Mouse (Mus musculus) adrenal gland, postnatal 10 days (tissue): ENCODE results near the gene Gm20721. TPM values are rescaled to one million over a fixed set of nuclear protein-coding genes. Genes with fewer than 3 reads are reported as not detected.

Experiments used
- DNase-seq: peaks from one replicate; pipeline ENCODE4 v3.0.0; 2021; ENCODE audit warnings: mixed read lengths
- long read RNA-seq, 2 experiments: library from polyadenylated mRNA; stranded (forward); transcript quantifications; one replicate each; pipeline ENCODE4 v2.0.0; 2021
- total RNA-seq, 2 experiments: library from RNA; stranded (reverse); gene quantifications; 2 replicates each; pipeline ENCODE4 v1.2.3; 2021

The Gm20721 gene
- 1 to 10 TPM; 6.2 to 6.8 TPM for total RNA-seq
- long read RNA-seq, experiment 1, partial matches to known transcripts: 2 of 19 reads
- long read RNA-seq, experiment 1, other reads (novel, unspliced or antisense): 17 of 19 reads
- long read RNA-seq, experiment 2, partial matches to known transcripts: 0 of 9 reads
- long read RNA-seq, experiment 2, other reads (novel, unspliced or antisense): 9 of 9 reads

GRCm38 (mm10) chr2:174346612-174346998 lies at the start of gene Gm20721:
Gene Gm20721, minus strand, starts transcription at chr2:174346712.
- DNase-seq: peak; percentile 18

GRCm38 (mm10) chr2:174393383-174393782 lies 46.9 kb upstream of the Gm20721 start:
- DNase-seq: peak; percentile 49

- DNase-seq: no peak
These were observed 46.0 kb upstream of the Gm20721 start for GRCm38 (mm10) chr2:174392554-174392953.

GRCm38 (mm10) chr2:174391936-174392335 lies 45.4 kb upstream of the Gm20721 start:
- no peak for DNase-seq

- no peak for DNase-seq
These were observed 34.5 kb upstream of the Gm20721 start for GRCm38 (mm10) chr2:174381021-174381420.

GRCm38 (mm10) chr2:174366571-174366970 lies 20.1 kb upstream of the Gm20721 start:
- DNase-seq: no peak

GRCm38 (mm10) chr2:174359656-174360055 lies 13.1 kb upstream of the Gm20721 start:
- no peak for DNase-seq

- no peak for DNase-seq
These were observed 12.0 kb upstream of the Gm20721 start for GRCm38 (mm10) chr2:174358516-174358915.

- DNase-seq: peak; percentile 25
These were observed 622 bp upstream of the Gm20721 start for GRCm38 (mm10) chr2:174346999-174347668.

GRCm38 (mm10) chr2:174344996-174345395 lies 1.5 kb downstream of the Gm20721 start:
- peak; percentile 17 for DNase-seq

GRCm38 (mm10) chr2:174344003-174344655 lies 2.4 kb downstream of the Gm20721 start:
- DNase-seq: peak; percentile 87

GRCm38 (mm10) chr2:174343566-174343965 lies 2.9 kb downstream of the Gm20721 start:
- peak; percentile 15 for DNase-seq

- peak; percentile 25 for DNase-seq
These were observed 3.6 kb downstream of the Gm20721 start for GRCm38 (mm10) chr2:174342793-174343400.

GRCm38 (mm10) chr2:174340893-174341580 lies 5.5 kb downstream of the Gm20721 start:
- DNase-seq: no peak

GRCm38 (mm10) chr2:174340229-174340892 lies 6.2 kb downstream of the Gm20721 start:
- DNase-seq: no peak

GRCm38 (mm10) chr2:174339701-174340100 lies 6.8 kb downstream of the Gm20721 start:
- peak; percentile 35 for DNase-seq

GRCm38 (mm10) chr2:174337275-174337674 lies 9.2 kb downstream of the Gm20721 start:
- DNase-seq: no peak

- peak; percentile 71 for DNase-seq
These were observed 12.1 kb downstream of the Gm20721 start for GRCm38 (mm10) chr2:174334415-174334814.

GRCm38 (mm10) chr2:174333239-174333890 lies 13.1 kb downstream of the Gm20721 start:
- DNase-seq: no peak

- no peak for DNase-seq
These were observed 15.1 kb downstream of the Gm20721 start for GRCm38 (mm10) chr2:174331282-174332030.
